8 mouse cellular contexts compared by ENCODE assay signal in the genomic region with DNA sequence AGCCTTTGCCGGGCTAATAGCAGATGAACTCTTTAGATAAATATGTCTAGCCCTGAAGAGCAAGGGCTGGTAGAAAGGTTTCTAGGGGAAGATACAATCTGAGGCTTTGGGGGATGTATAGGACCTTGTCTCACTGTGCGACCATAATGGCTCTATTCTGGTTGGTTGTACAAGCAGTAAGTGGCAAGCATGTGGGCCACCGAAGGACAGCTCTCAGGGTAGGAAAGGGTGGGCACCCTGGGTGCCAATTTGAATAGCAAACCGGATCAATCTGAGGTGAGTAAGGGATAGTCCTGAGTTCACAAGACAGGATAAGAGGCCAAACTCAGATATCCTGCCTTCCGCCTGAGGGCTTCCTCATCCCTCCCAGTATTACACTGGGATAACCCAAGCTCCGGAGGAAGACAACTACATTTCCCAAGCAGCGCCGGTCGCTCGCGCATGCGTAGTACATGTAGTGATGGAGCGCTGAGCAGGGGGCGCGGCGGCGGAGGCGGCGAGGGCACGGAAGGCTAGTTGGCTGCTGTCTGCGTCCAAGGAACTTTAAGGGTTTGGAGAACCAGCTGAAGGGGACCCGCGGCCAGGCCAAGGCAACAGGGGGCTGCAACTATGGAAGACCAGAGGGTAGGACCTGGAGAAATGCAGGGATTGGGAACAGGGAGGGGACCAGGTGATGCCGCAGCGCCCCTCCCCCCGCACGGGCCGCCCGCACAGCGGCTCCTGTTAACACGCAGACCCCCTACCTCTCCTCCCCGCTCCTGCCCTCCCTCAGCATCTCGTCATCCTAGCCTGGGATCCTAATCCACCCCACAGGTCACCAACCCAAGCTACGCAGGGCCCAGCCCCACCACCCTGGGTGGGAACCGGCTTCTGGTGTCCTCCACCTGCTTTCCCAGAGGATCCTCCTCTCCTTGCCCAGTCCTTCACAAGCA. TPM values are rescaled to one million over a fixed set of nuclear protein-coding genes. Genes with fewer than 3 reads are reported as not detected.
A peak's percentile ranks its signal among the peaks of the same experiment; 100 is the strongest.
DNase-seq lines count a peak whose midpoint lies in the region; ATAC-seq and TF ChIP-seq lines count a peak whose summit lies in the region.

Gene Fsd1, plus strand, starts transcription at position 480 of the 932 bp plus-strand sequence.

- WGBS in lung, embryonic 15.5 days, result 8% methylated on average over 35 of the region's 35 CpGs
- WGBS in lung, adult 2 months, result 7% methylated on average over 35 of the region's 35 CpGs
- 8% methylated on average over 33 of the region's 35 CpGs for WGBS in midbrain, embryonic 16.5 days

- no peak for TF ChIP-seq CTCF in lung, adult 2 months (IDR thresholded peaks at IDR 0.05; ENCODE audit: insufficient read depth, low read length)

- no peaks in the 10 kb centered on the region for H3K36me3 ChIP-seq in lung, embryonic 15.5 days
- peaks cover 3% of the 10 kb centered on the region for H3K36me3 ChIP-seq in midbrain, embryonic 16.5 days (ENCODE audit: control insufficient read depth, insufficient read depth, low read length)

- H3K27me3 ChIP-seq in lung, embryonic 15.5 days, result peaks cover 10% of the 10 kb centered on the region
- H3K27me3 ChIP-seq in midbrain, embryonic 16.5 days (ENCODE audit: control insufficient read depth, insufficient read depth, low read depth, low read length), result no peaks in the 10 kb centered on the region

- H3K4me3 ChIP-seq in lung, embryonic 15.5 days, result peak within 1 kb of the TSS; percentile 39
- H3K4me3 ChIP-seq in lung, adult 2 months (replicated peaks; ENCODE audit: extremely low read depth, low read depth, low read length), result no peak within 1 kb of the TSS
- peak within 1 kb of the TSS; percentile 73 for H3K4me3 ChIP-seq in midbrain, embryonic 16.5 days (ENCODE audit: low read depth, low read length)

- peak; percentile 51; the same call in 1 of the 2 replicates for ATAC-seq in lung, embryonic 15.5 days (ENCODE audit: borderline replicate concordance, extremely low read depth, low FRiP score, low TSS enrichment)
- ATAC-seq in granulocyte monocyte progenitor cell, adult 5-6 weeks (replicated peaks; ENCODE audit: poor library complexity, severe bottlenecking), result peak; percentile 54
- peak; percentile 86 for ATAC-seq in midbrain, embryonic 16.5 days

- no peak for TF ChIP-seq POLR2A in lung, adult 2 months (IDR thresholded peaks at IDR 0.05; ENCODE audit: borderline replicate concordance, extremely low read depth, low read depth, low read length)

- H3K9me3 ChIP-seq in lung, embryonic 15.5 days, result no peaks in the 10 kb centered on the region
- H3K9me3 ChIP-seq in midbrain, embryonic 16.5 days (replicated peaks; ENCODE audit: control insufficient read depth, low read length, poor library complexity, severe bottlenecking), result no peaks in the 10 kb centered on the region

- no peak within 1 kb of the TSS for H3K9ac ChIP-seq in lung, embryonic 15.5 days
- peak within 1 kb of the TSS; percentile 93 for H3K9ac ChIP-seq in midbrain, embryonic 16.5 days (ENCODE audit: low read depth, low read length)

- H3K4me2 ChIP-seq in lung, embryonic 15.5 days, result peak within 1 kb of the TSS; percentile 71
- peak within 1 kb of the TSS; percentile 90 for H3K4me2 ChIP-seq in midbrain, embryonic 16.5 days (ENCODE audit: low read length)

- DNase-seq in lung, adult 2 months, result no peak
- peak; percentile 67 to 79 for DNase-seq in cerebellum, postnatal 4 days (ENCODE audit: low spot score in 2 of 2)
- DNase-seq in layer of hippocampus, postnatal 36 days, result peak; percentile 81 to 82
- DNase-seq in thymus, postnatal 25 days, result peak; percentile 32
- DNase-seq in urinary bladder, adult 18-20 months (ENCODE audit: low spot score in 2 of 2), result no peak

- H3K27ac ChIP-seq in lung, embryonic 15.5 days, result no peak within 1 kb of the TSS
- H3K27ac ChIP-seq in midbrain, embryonic 16.5 days (ENCODE audit: low read length), result peak within 1 kb of the TSS; percentile 75

- peaks cover 5% of the 10 kb centered on the region; the same call in 1 of the 2 replicates for H3K4me1 ChIP-seq in lung, embryonic 15.5 days
- H3K4me1 ChIP-seq in lung, adult 2 months (ENCODE audit: control insufficient read depth, insufficient read depth, low read length), result no peaks in the 10 kb centered on the region
- peaks cover 7% of the 10 kb centered on the region for H3K4me1 ChIP-seq in midbrain, embryonic 16.5 days (ENCODE audit: control insufficient read depth, insufficient read depth, low read length)

RNA-seq across cellular contexts. Expression of gene Fsd1, which starts in this region (rescaled TPM):
- 7.7 and 8.1 TPM in 2 replicates for polyA plus RNA-seq in lung, embryonic 15.5 days (2015; fragmentation: Nextera tagmentation; extraction: Ambion mirVana)
- 0.17 and 0.31 TPM in 2 replicates for polyA plus RNA-seq in lung, adult 2 months (2012; rRNA removed)
- not detected in 2 replicates for total RNA-seq in granulocyte monocyte progenitor cell, adult 5-6 weeks (2014; fragmentation: Nextera tagmentation)
- total RNA-seq in granulocyte monocyte progenitor cell, adult 5-6 weeks (2017), result not detected in 2 replicates
- 10 to 100 TPM; 70.1 to 75.8 TPM for total RNA-seq in layer of hippocampus, postnatal 36 days (2021)
- 200 and 218 TPM in 2 replicates for polyA plus RNA-seq in midbrain, embryonic 16.5 days (2015; fragmentation: Nextera tagmentation; extraction: Ambion mirVana)

Comparison
In these comparisons a context has a peak if more than half of its experiments do, and no peak if none do; other contexts are left out.
1. RNA of gene Fsd1 (total RNA-seq): 70.1 to 75.8 TPM in layer of hippocampus, postnatal 36 days; not detected in granulocyte monocyte progenitor cell, adult 5-6 weeks; every median in the first group is over 10 times any median in the second.
2. RNA of gene Fsd1 (polyA plus RNA-seq): 200 to 218 TPM in midbrain, embryonic 16.5 days; 7.7 to 8.1 TPM in lung, embryonic 15.5 days and 0.17 to 0.31 TPM in lung, adult 2 months; every median in the first group is over 10 times any median in the second.
3. Peak in ATAC-seq in granulocyte monocyte progenitor cell, adult 5-6 weeks; RNA of the gene not detected or under 1 TPM.
4. DNase-seq: peak in cerebellum, postnatal 4 days (2 of 2), layer of hippocampus, postnatal 36 days (2 of 2) and thymus, postnatal 25 days (single experiment); none in lung, adult 2 months (single experiment) and urinary bladder, adult 18-20 months (0 of 2).
5. Peak in every context shown above with its lines, with median percentiles within 50 percentile points of each other: ATAC-seq.